Mouse (Mus musculus) thymus, postnatal 14 days (tissue): Measurements from ENCODE around the gene Ube2t.

Experiments used
- DNase-seq: peaks from one replicate; pipeline ENCODE4 v3.0.0; 2021

Ube2t gene

GRCm38 (mm10) chr1:134962053-134962803, at the start of gene Ube2t:
Gene Ube2t (plus strand): TSS chr1:134962565.
- peak; percentile 98 for DNase-seq

- no peak for DNase-seq
These were observed 48.8 kb upstream of the Ube2t start for GRCm38 (mm10) chr1:134913535-134913934.

GRCm38 (mm10) chr1:134915421-134915820, 46.9 kb upstream of the Ube2t start:
- DNase-seq: no peak

GRCm38 (mm10) chr1:134919010-134919409, 43.4 kb upstream of the Ube2t start:
- DNase-seq: no peak

GRCm38 (mm10) chr1:134932431-134932830, 29.9 kb upstream of the Ube2t start:
- DNase-seq: no peak

- DNase-seq: no peak
These were observed 26.0 kb upstream of the Ube2t start for GRCm38 (mm10) chr1:134936335-134936734.

GRCm38 (mm10) chr1:134938233-134938632, 24.1 kb upstream of the Ube2t start:
- no peak for DNase-seq

- DNase-seq: no peak
These were observed 21.5 kb upstream of the Ube2t start for GRCm38 (mm10) chr1:134940863-134941262.

- DNase-seq: no peak
These were observed 19.5 kb upstream of the Ube2t start for GRCm38 (mm10) chr1:134942898-134943297.

- DNase-seq: no peak
These were observed 14.8 kb upstream of the Ube2t start for GRCm38 (mm10) chr1:134947590-134947989.

- no peak for DNase-seq
These were observed 12.4 kb upstream of the Ube2t start for GRCm38 (mm10) chr1:134949946-134950345.

GRCm38 (mm10) chr1:134955050-134955636, 7.2 kb upstream of the Ube2t start:
- DNase-seq: no peak

GRCm38 (mm10) chr1:134955637-134956176, 6.7 kb upstream of the Ube2t start, which contains the start of gene Ppp1r12b:
Gene Ppp1r12b (minus strand): TSS chr1:134955942.
- peak; percentile 94 for DNase-seq

- no peak for DNase-seq
These were observed 1.7 kb upstream of the Ube2t start for GRCm38 (mm10) chr1:134960634-134961033.

- peak; percentile 60 for DNase-seq
These were observed 456 bp downstream of the Ube2t start for GRCm38 (mm10) chr1:134962821-134963220.

GRCm38 (mm10) chr1:134965430-134965829, 3.1 kb downstream of the Ube2t start:
- no peak for DNase-seq

GRCm38 (mm10) chr1:134972920-134973319, 10.6 kb downstream of the Ube2t start:
- no peak for DNase-seq

GRCm38 (mm10) chr1:134987173-134987961, 25.0 kb downstream of the Ube2t start:
- peak; percentile 23 for DNase-seq

GRCm38 (mm10) chr1:134987962-134988341, 25.6 kb downstream of the Ube2t start:
- DNase-seq: no peak

GRCm38 (mm10) chr1:134989372-134989771, 27.0 kb downstream of the Ube2t start:
- DNase-seq: peak; percentile 82

- peak; percentile 28 for DNase-seq
These were observed 29.8 kb downstream of the Ube2t start for GRCm38 (mm10) chr1:134992046-134992645.

- no peak for DNase-seq
These were observed 32.4 kb downstream of the Ube2t start for GRCm38 (mm10) chr1:134994739-134995138.

GRCm38 (mm10) chr1:134995437-134995836, 33.1 kb downstream of the Ube2t start:
- DNase-seq: no peak
